Mouse (Mus musculus) erythroblast, embryonic 14.5 days (primary cell): ENCODE results near the gene Nfix.

Experiments used
- GATA1 ChIP-seq: IDR thresholded peaks from 2 replicates; pipeline ENCODE4 v1.6.1; 2012; ENCODE audit warnings: low read length, inconsistent platforms, mixed read lengths
- TAL1 ChIP-seq: IDR thresholded peaks from 3 replicates; pipeline ENCODE4 v1.6.1; 2012; ENCODE audit warnings: low read length, inconsistent platforms, mixed read lengths

- TF ChIP-seq TAL1 (no peak), GATA1 (no peak)
These were observed 22.6 kb upstream of the Nfix start, which contains the start of gene Dand5 for GRCm38 (mm10) chr8:84822723-84823122.
